Mouse (Mus musculus) cortical plate, adult 2 months (tissue): ENCODE data around the gene Ccdc88b.

Experiments used
- CTCF ChIP-seq: fragments of 200-500 bp; IDR thresholded peaks from 2 replicates; pipeline ENCODE4 v1.5.1; 2011; ENCODE audit warnings: mild to moderate bottlenecking, control low read depth, low read length; ENCODE audit not compliant: insufficient read depth; ENCODE audit errors: extremely low read depth
- POLR2A ChIP-seq: fragments of 200-500 bp; IDR thresholded peaks from 2 replicates; pipeline ENCODE4 v1.6.1; 2011; ENCODE audit warnings: mild to moderate bottlenecking, low read length, control low read depth; ENCODE audit not compliant: insufficient read depth; ENCODE audit errors: extremely low read depth

DNA sequence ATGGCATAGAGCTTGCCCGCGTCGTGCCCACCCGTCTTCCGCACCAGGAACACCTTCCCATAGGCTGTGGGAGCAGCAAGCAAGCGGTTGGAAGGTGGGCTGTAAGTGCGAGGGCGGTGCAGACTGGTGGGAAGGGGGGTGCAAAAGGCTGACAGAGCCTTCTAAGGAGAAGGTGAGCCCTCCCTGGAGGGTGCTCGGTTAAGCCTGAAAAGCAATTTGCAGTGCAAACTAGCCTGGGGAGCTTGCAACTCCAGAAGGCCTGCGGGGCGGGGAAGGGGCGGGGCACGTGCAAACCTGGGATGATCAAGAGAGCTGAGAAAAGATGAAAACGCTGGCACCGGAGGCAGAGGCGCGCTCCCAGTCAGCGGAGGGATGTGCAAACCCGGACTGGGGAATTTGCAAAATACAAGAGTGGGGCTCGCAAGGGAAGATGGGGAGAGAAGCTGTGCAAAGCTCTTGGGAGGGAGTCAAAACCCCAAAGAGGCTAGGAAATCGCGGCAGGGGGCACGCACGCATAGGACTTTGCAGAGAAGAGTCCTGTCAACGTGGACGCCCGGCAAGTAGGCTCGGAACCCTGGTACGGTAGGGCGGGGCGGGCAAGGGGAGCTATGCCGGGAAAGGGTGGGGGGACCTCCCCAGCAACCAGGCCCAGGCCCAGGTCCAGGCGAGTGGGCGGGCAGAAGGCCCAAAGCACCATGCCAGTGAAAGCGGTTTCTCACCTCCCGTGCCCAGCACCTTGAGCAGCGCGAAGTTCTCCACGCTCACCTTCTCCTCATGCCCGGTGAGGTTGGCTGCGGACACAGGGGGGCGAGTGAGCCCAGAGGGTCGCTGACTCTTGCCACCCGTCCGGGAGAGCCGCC lies 18.2 kb downstream of the Ccdc88b start:
- TF ChIP-seq CTCF, result no peak
- peak; percentile 40; the same call in 1 of the 2 replicates for TF ChIP-seq POLR2A
